Mouse (Mus musculus) neural tube, embryonic 10.5 days (tissue): ENCODE data around the gene Rcn2.

Experiments
- DNase-seq: peaks from one replicate; pipeline ENCODE4 v3.0.0-alpha.2; 2017; ENCODE audit warnings: low spot score; ENCODE audit errors: extremely low spot score

The Rcn2 gene

DNA sequence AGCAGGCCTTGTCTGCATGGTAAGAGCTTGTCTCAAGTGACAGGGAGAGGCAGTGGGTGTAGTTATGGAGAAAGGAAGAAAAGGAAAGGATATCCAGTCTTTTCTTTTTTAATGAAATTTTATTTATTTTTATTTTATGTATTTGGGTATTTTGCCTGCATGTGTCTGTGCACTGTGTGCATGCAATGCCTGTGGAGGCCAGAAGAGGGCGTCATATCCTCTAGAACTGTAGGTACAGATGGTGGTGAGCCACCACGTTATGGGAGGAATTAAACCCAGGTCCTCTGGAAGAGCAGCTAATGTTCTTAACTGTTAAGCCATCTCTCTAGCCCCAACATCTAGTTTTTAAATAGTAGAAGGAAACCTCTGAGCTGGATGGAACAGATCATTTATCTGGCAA is 50.5 kb downstream of the Rcn2 start:
- DNase-seq: no peak

DNA sequence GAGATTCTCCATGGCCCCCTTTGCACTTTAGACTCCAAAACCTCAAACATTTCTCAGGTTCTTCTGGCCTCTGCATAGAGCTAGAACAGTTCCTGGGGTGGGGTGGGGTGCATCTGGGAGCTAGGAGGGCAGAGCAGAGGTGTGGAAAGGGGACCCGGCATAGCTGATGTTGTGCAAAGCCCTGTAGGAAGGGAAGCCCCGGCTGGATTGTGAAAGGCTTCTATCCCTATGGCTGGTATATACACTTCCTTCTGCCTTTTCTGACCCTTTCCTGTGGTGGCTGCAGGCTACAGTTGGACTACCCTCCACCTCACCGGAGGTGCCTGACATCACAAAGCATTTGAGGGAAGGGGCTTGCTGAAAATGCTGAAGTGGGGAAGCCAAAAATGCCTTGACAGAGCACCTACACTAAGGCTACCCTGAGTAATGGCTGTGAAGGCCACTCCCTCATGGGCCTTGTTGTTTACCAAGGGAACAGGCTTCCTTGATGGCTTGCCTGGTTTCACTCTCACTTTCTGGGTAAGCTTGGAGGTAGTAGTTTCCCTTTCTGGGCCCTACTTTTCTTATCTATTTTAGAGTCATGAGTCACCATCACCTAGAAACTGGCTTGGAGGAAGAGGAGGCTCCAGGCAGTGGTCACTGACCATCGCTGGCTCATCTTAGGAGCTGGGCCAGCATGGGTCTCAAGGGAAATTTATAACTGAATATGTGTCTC is 56.1 kb downstream of the Rcn2 start:
- no peak for DNase-seq

DNA sequence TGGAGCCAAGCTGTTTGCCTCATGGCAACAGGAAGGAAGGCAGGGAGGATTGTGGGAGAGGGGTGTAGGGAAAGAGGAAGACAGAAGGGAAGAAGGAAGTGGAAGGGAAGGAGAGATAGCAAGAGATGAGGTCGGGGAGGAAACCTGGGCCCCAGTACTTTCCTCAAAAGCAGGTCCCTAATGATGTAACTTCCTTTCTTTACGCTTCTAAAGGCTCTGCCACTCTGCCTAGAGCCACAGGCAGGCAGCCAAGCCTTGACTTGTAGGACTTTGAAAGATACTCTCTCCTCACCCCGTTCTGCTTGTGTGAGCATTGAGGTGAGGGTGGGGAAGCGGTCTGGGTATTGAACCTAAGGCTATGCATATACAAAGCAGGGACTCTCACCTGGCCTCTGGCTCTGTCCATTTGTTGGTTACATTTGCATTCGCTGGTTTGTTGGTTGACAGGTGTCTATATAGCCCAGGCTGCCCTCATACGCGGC is 58.4 kb downstream of the Rcn2 start:
- DNase-seq: no peak

DNA sequence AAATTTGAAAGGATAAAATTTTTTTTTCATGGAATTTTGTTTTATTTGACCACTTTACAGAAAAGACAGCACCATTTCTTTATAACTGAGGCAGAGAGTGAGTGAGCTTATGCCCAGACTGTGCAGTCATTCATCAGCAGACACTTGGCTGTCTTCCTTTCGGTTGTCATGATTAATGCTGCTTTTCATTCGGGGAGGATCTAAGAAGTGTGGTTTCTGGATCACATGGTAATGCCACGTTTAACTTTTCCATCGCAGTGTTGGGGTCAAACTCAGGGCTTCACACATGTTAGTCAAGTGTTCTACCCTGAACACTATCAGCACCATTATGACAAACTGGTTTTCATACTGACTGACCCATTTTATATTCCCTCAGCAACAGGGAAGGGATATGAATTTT is 59.4 kb downstream of the Rcn2 start:
- DNase-seq: no peak

DNA sequence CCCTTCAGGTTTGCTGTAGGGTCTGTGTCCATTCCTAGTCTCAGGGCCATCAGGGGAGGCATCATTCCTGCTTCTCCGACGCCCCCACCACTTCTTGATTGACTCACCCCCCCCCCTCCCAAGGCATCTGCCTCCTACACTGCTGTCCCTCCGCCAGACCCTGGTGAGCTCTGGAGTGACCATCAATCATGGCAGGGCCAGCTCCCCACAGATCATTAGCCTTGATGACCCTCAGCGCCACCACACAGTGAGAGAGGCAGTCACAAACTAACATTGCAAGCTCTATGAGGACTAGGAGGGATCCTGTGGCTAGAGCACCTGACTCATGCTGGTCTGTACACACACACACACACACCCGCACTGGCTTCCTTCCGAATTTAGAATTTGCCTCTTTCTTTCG is 63.3 kb downstream of the Rcn2 start:
- no peak for DNase-seq

DNA sequence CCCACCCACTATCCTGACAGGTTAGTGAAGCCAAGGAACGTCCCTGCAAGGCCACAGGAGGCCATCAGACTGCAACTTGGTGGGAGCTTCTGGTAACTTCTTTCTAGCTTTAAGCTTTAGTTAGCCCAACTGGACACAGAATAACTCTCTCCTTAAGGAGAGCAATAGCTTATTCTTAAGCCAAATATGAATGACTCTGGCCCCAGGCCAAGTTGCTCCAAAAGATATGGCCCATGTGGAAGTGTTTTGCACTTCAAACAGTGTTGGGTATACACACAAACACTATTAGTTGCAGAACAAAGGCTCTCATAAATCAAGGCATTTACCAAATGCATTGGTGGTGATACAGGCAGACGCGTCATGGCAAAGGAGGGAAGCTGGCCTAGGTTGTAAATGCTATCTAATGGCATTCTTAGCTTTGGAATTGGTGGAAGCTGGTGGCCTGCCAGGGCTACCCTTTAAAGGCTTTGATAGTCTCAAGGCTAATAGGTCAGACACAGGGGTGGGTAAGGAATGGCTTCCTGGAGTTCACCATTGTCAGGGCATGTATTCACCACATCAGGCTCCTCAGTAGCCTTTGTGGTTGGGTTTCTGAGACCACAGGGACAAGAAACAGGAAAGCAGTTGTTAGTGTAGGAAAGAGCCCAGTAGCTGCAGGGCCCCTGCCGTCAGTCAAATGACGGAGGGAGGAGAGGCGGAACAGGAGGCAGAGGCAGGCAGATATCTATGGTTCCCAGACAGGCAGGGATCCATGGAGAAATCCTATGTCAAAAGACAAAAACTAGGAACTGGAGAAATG is 64.8 kb downstream of the Rcn2 start:
- DNase-seq: no peak

DNA sequence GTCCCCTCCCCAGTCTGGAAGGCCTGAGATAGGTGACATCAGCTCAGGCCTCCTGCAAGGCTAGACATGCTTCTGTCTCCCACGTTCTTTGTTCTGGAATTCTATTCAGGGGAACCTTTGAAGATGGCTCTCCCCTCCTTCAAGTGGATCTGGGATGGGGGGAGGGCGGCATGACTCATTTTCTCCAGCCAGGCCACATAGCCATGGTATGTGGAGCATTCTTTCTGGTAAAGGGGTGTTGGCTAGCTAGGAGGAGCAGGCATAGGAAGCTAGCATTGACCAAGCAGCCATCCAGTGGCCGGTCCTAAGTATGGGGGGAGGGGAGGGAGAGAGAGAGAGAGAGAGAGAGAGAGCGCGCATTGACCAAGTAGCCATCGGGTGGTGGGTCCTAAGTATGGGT is 65.9 kb downstream of the Rcn2 start:
- no peak for DNase-seq

DNA sequence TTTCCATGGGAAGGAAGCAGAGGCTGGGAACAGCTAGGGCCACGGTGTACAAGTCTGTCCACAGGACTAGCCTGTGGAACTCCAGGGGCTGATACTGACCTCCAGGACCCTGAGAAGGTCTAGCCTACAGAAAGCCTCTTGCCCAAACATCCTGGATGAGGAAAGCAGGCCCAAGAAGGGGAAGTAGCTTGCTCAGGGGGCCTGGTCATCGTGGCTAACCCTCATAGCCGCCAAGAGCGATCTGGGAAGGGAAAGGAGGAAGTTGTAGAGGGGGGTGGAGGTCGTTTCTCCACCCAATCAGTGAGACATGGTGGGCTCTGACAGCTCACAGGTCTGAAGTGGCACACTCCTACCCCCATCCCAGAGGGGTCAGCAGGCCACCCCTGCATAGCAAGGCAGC is 66.5 kb downstream of the Rcn2 start:
- no peak for DNase-seq
